Mouse (Mus musculus) ES-E14 (cell line): ENCODE results near the gene Card9.

Experiments
- CHD2 ChIP-seq: IDR thresholded peaks from 2 replicates; pipeline ENCODE4 v1.6.1; 2014; ENCODE audit warnings: mild to moderate bottlenecking, low read depth, low read length, inconsistent platforms
- HCFC1 ChIP-seq: IDR thresholded peaks from 2 replicates; pipeline ENCODE4 v1.6.1; 2012; ENCODE audit warnings: low read length, inconsistent platforms, borderline replicate concordance; ENCODE audit not compliant: insufficient read depth
- ZC3H11A ChIP-seq: IDR thresholded peaks from 2 replicates; pipeline ENCODE4 v1.6.1; 2012; ENCODE audit warnings: low read depth, mild to moderate bottlenecking, inconsistent platforms, low read length, borderline replicate concordance
- ZNF384 ChIP-seq: IDR thresholded peaks from 2 replicates; pipeline ENCODE4 v1.6.1; 2012; ENCODE audit warnings: low read depth, low read length, inconsistent platforms

- TF ChIP-seq HCFC1: no peak
- no peak for TF ChIP-seq ZNF384
- no peak for TF ChIP-seq CHD2
- TF ChIP-seq ZC3H11A: no peak
These were observed 40.2 kb downstream of the Card9 start for GRCm38 (mm10) chr2:26320245-26321185.
